Mouse (Mus musculus): ENCODE results near the gene Ddx24. TPM values are rescaled to one million over a fixed set of nuclear protein-coding genes. Genes with fewer than 3 reads are reported as not detected.

Ddx24 gene
- total RNA-seq, 2 experiments from 2014 or later: 82.2 to 94.5 TPM

- intact Hi-C loops (cut with DNase I): no loop called here
- DNase-seq: no peak
These were observed 34.5 kb downstream of the Ddx24 start for GRCm38 (mm10) chr12:103391098-103391497.

- intact Hi-C loops (cut with DNase I): no loop called here
- no peak for DNase-seq
These were observed 35.6 kb downstream of the Ddx24 start for GRCm38 (mm10) chr12:103389982-103390381.

GRCm38 (mm10) chr12:103389348-103389727 lies 36.3 kb downstream of the Ddx24 start:
- intact Hi-C loops (cut with DNase I): no loop called here
- no peak for DNase-seq

GRCm38 (mm10) chr12:103388505-103389347 lies 36.9 kb downstream of the Ddx24 start, which contains the start of gene Otub2:
Otub2 (plus strand) TSS chr12:103388682.
- peak; percentile 99 for DNase-seq
- intact Hi-C loops (cut with DNase I): no loop called here

GRCm38 (mm10) chr12:103380226-103380625 lies 45.4 kb downstream of the Ddx24 start:
- intact Hi-C loops (cut with DNase I): no loop called here

GRCm38 (mm10) chr12:103376774-103377173 lies 48.9 kb downstream of the Ddx24 start:
- intact Hi-C loops (cut with DNase I): no loop called here
- DNase-seq: no peak

More at GRCm38 (mm10) chr12:103380226-103380625, 45.4 kb downstream of the Ddx24 start:
- DNase-seq: no peak

- intact Hi-C loops (cut with DNase I): no loop called here
- DNase-seq: no peak
These were observed 49.5 kb downstream of the Ddx24 start for GRCm38 (mm10) chr12:103376124-103376523.

GRCm38 (mm10) chr12:103373530-103374236 lies 51.9 kb downstream of the Ddx24 start:
- intact Hi-C loops (cut with DNase I): no loop called here
- no peak for DNase-seq

- peak; percentile 73 to 79 for DNase-seq
- intact Hi-C loops (cut with DNase I): no loop called here
These were observed 53.9 kb downstream of the Ddx24 start for GRCm38 (mm10) chr12:103371711-103372110.

GRCm38 (mm10) chr12:103370861-103371260 lies 54.8 kb downstream of the Ddx24 start:
- intact Hi-C loops (cut with DNase I): no loop called here
- no peak for DNase-seq

- intact Hi-C loops (cut with DNase I): loop anchor here (5.0 kb wide), 2 partner anchors 41 to 226 kb away; no protein-coding TSS in a partner anchor
- DNase-seq: no peak
These were observed 56.9 kb downstream of the Ddx24 start for GRCm38 (mm10) chr12:103368777-103369176.

GRCm38 (mm10) chr12:103368326-103368669 lies 57.3 kb downstream of the Ddx24 start:
- intact Hi-C loops (cut with DNase I): loop anchor here (5.0 kb wide), 2 partner anchors 41 to 226 kb away; no protein-coding TSS in a partner anchor

GRCm38 (mm10) chr12:103367620-103368325 lies 57.9 kb downstream of the Ddx24 start:
- DNase-seq: peak; percentile 86 to 93
- intact Hi-C loops (cut with DNase I): loop anchor here (5.0 kb wide), 2 partner anchors 40 to 225 kb away; no protein-coding TSS in a partner anchor

More at GRCm38 (mm10) chr12:103368326-103368669, 57.3 kb downstream of the Ddx24 start:
- no peak for DNase-seq

- intact Hi-C loops (cut with DNase I): loop anchor here (5.0 kb wide), 2 partner anchors 40 to 225 kb away; no protein-coding TSS in a partner anchor
- peak in 1 of 2 experiments; percentile 30 for DNase-seq
These were observed 58.5 kb downstream of the Ddx24 start for GRCm38 (mm10) chr12:103367171-103367570.

GRCm38 (mm10) chr12:103362336-103362735 lies 63.3 kb downstream of the Ddx24 start:
- peak; percentile 52 to 74 for DNase-seq
- intact Hi-C loops (cut with DNase I): no loop called here

- intact Hi-C loops (cut with DNase I): no loop called here
These were observed 63.9 kb downstream of the Ddx24 start for GRCm38 (mm10) chr12:103361539-103362307.

GRCm38 (mm10) chr12:103360812-103361211 lies 64.8 kb downstream of the Ddx24 start:
- DNase-seq: no peak
- intact Hi-C loops (cut with DNase I): no loop called here

More at GRCm38 (mm10) chr12:103361539-103362307, 63.9 kb downstream of the Ddx24 start:
- peak in 1 of 2 experiments; percentile 24 for DNase-seq

GRCm38 (mm10) chr12:103358951-103359801 lies 66.5 kb downstream of the Ddx24 start:
- DNase-seq: peak in 1 of 2 experiments; percentile 48
- intact Hi-C loops (cut with DNase I): no loop called here

- DNase-seq: peak; percentile 80 to 88
- intact Hi-C loops (cut with DNase I): no loop called here
These were observed 67.4 kb downstream of the Ddx24 start for GRCm38 (mm10) chr12:103358216-103358615.
